Mouse (Mus musculus): ENCODE measurements around the gene Vmn1r223. TPM values are rescaled to one million over a fixed set of nuclear protein-coding genes. Genes with fewer than 3 reads are reported as not detected.

Gene Vmn1r223
- polyA plus RNA-seq (2012; ENCODE audit: low replicate concordance), result 0.03 TPM in 1 of 2 replicates, not detected in the other

DNA sequence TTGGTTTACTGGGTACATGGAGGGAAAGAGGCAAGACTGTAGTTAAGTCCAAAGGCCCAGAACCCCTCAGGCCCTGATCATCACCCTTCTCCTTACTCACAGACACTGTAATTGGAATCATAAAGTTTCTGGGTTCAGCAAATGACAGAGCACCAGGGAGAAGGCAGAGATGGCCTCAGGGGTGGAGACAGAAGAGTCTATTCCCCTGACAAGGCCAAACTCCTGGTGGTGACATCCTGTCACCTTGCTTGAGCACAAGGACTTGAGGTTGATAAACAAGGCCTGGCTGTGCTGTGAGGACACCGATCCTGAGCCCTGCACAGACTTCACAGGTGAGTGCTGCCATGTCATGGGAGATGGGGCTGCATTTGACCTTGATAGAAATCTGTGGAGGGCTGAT, at the start of gene Vmn1r223:
Gene Vmn1r223 (plus strand): TSS at position 301 of the 400 bp plus-strand sequence.

DNA sequence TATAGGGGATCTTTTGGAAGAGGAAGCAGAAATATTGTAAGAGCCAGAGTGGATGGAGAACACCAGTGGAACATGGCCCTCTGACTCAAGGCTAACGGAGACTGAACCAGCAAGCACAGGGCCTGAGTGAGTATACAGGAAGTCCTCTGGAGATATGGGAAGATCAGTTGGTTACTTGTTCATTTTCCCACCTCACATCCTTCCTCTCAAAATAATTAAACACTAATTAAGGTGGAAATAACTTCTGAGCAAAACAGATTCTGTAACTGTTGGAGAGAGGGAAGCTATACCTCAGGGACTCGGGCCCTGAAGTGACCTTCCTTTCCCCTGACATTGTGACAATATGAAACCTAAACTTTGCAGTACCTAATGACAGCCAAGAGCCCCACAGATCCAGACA, 33.1 kb upstream of the Vmn1r223 start, which contains the start of gene Vmn1r221:
Gene Vmn1r221 (plus strand): TSS at position 301 of the 400 bp plus-strand sequence.

DNA sequence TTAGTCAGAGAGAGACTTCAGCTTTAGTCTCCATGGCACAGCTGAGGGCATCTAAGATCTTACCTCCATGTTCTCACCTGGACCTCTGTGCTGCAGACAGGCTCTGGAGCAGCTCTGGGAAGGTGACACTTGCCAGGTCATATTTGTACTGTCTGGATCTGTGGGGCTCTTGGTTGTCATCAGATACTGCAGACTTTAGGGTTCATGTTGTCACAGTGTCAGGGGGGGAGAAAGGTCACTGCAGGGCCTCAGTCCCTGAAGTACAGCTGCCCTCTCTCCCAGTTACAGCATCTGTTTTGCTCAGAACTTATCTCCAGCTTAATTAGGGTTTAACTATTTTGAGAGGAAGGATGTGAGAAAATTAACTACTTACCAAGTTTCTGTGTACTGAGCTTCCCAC, 11.1 kb upstream of the Vmn1r223 start, which contains the start of gene Vmn1r222:
Gene Vmn1r222 (minus strand): TSS at position 101 of the 400 bp plus-strand sequence.

Other genes with a start within 250 kb of the Vmn1r223 start
- gene Vmn1r213, start 239.5 kb upstream of the Vmn1r223 start, polyA plus RNA-seq (2012; ENCODE audit: low replicate concordance), result not detected in 2 replicates
- gene Vmn1r214, start 216.7 kb upstream of the Vmn1r223 start, polyA plus RNA-seq (2012; ENCODE audit: low replicate concordance), result not detected in 2 replicates
- not detected in 2 replicates for gene Vmn1r215, start 179.1 kb upstream of the Vmn1r223 start, polyA plus RNA-seq (2012; ENCODE audit: low replicate concordance)
- gene Vmn1r217, start 128.9 kb upstream of the Vmn1r223 start, polyA plus RNA-seq (2012; ENCODE audit: low replicate concordance), result not detected in 2 replicates
- gene Vmn1r218, start 114.0 kb upstream of the Vmn1r223 start, polyA plus RNA-seq (2012; ENCODE audit: low replicate concordance), result 0.02 TPM in 1 of 2 replicates, not detected in the other
- not detected in 2 replicates for gene Vmn1r219, start 87.8 kb upstream of the Vmn1r223 start, polyA plus RNA-seq (2012; ENCODE audit: low replicate concordance)
- not detected in 2 replicates for gene Vmn1r220, start 59.2 kb upstream of the Vmn1r223 start, polyA plus RNA-seq (2012; ENCODE audit: low replicate concordance)
- not detected in 2 replicates for gene Vmn1r221, start 33.0 kb upstream of the Vmn1r223 start, polyA plus RNA-seq (2012; ENCODE audit: low replicate concordance)
- not detected in 2 replicates for gene Vmn1r222, start 11.2 kb upstream of the Vmn1r223 start, polyA plus RNA-seq (2012; ENCODE audit: low replicate concordance)
- 0.23 and 1.0 TPM in 2 replicates for gene Zfp322a, start 122.1 kb downstream of the Vmn1r223 start, polyA plus RNA-seq (2012; ENCODE audit: low replicate concordance)
- 4.0 and 4.7 TPM in 2 replicates for gene Abt1, start 176.7 kb downstream of the Vmn1r223 start, polyA plus RNA-seq (2012; ENCODE audit: low replicate concordance)
- 0.12 and 0.15 TPM in 2 replicates for gene Btn1a1, start 218.8 kb downstream of the Vmn1r223 start, polyA plus RNA-seq (2012; ENCODE audit: low replicate concordance)
- not detected in 2 replicates for gene Btn2a2, start 241.7 kb downstream of the Vmn1r223 start, polyA plus RNA-seq (2012; ENCODE audit: low replicate concordance)

Measured in leukemia stem cell, adult 10-12 weeks (primary cell).